Mouse (Mus musculus) subcutaneous adipose tissue, adult 2 months (tissue): ENCODE measurements around the gene Gm9999. TPM values are rescaled to one million over a fixed set of nuclear protein-coding genes. Genes with fewer than 3 reads are reported as not detected.

Experiments used
- polyA plus RNA-seq: library from polyadenylated mRNA; depleted of rRNA; stranded (reverse); fragments of >200 nt; gene quantifications from 2 replicates; pipeline ENCODE4 v1.2.3, GENCODE M21; 2012; ENCODE audit warnings: low replicate concordance; rRNA removed

Gm9999 gene
- not detected in 2 replicates for polyA plus RNA-seq

DNA sequence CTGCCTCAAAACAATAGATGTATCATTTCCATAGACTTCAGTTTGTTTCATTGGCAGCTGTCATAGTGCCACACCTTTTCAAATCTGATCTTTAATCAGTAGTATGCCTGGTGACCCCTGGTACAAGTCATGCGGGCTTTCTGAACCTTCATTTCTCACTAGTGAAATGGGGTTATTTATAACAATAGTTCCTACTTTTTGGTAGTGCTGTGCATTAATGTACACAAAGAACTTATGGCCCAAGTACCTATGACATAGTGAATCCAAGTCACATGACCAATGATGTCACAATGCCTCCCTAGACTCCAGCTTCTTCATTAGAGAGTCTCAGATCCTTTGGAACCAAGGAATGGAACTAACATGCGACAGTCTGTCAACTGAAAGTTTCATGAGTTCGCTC lies at the start of gene Gm9999:
TSS of gene Gm9999 (plus strand) at position 301 of the 400 bp plus-strand sequence.

DNA sequence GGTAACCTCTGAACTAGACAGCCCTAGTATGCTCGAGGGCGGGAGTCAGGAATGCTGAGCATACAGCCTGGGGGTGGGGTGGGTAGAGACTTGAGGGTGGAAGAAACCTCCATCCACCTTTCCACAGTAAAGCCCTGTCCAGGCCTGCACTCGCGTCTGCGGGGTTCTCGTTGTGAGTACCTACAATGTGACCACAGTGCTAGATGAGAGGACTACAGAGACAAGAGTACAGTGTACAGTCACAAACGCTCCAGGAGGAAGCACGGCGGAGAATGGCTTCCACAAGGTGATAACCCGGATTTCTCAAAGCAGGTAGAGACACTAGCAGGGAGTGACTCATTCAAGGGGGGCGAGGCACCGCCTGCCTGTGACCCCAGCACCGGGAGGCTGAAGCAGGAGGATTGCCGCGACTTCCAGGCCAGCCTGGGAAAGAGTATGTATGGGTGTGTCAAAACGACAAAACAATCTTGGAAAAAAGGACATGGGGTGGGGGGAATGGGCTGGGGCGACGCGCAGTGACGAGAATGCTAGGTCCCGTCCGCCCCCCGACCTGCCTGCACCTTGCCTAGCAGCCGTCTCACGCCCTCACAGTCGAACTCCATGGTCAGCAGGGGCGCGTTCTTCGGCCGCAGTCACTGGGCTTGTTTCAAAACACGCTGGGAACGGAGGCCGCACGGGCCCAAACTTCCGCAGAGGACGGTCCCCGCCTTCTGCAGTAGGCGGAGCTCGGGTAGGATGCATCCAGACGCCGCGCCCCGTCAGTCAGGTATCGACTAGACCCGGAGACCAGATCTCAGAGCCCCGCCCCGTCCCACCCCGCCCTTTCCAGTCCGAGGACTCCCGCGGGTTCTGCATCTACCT lies 25.3 kb upstream of the Gm9999 start, which contains the start of gene Uevld:
TSS of gene Uevld (minus strand) at position 697 of the 861 bp plus-strand sequence.

DNA sequence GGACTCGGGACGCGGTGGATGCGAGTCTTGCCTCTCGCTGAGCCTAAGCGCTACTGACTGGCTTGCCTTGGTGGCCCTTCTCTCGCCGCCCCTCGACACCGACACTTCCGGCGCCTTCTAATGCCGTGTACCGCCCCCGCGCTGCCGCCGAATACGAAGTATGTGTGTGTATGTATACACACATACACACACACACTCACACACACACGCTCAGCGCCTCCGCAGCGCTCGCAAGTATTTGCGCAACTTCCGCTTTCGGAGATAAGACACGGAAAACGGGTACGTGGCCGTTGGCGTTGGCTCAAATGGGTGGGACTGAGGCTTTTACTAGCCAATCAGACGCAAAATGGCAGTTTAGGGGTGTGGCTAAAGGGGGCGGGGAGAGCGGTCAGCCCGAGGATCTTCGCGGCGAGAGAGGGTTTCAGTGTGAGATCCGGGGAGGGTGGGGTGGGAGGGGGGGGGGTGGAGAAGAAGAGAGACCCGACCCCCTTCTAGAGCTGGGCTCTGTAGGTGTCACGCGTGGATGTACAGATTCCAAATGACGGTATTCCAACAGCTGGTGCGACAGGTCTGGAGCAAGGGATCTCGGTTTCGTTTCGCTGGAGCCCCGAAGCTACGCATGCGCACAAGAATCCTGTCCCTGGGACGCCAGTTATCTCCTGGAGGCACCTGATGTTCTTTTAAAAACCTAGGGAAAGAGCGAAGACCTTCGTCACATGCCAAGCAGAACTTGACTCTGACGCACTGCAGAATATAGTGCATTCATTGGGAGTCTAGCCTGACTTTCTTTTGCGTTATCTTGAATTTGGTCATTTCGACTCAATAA lies 25.0 kb downstream of the Gm9999 start, which contains the start of gene Spty2d1:
TSS of gene Spty2d1 (minus strand) at position 244 of the 826 bp plus-strand sequence.

Other genes with a start within 250 kb of the Gm9999 start
- gene Saa1, start 240.6 kb upstream of the Gm9999 start, polyA plus RNA-seq, result 0.30 TPM in 1 of 2 replicates, not detected in the other
- not detected in 2 replicates for gene Saa2, start 231.8 kb upstream of the Gm9999 start, polyA plus RNA-seq
- 21.1 and 23.9 TPM in 2 replicates for gene Hps5, start 187.5 kb upstream of the Gm9999 start, polyA plus RNA-seq
- 10.5 and 11.9 TPM in 2 replicates for gene Gtf2h1, start 187.5 kb upstream of the Gm9999 start, polyA plus RNA-seq
- 992 and 1,501 TPM in 2 replicates for gene Ldha, start 142.1 kb upstream of the Gm9999 start, polyA plus RNA-seq
- gene Ldhc, start 122.4 kb upstream of the Gm9999 start, polyA plus RNA-seq, result not detected in 2 replicates
- gene Tsg101, start 63.6 kb upstream of the Gm9999 start, polyA plus RNA-seq, result 84.0 and 109 TPM in 2 replicates
- gene Uevld, start 25.1 kb upstream of the Gm9999 start, polyA plus RNA-seq, result 6.0 TPM in 2 replicates
- gene Spty2d1, start 24.8 kb downstream of the Gm9999 start, polyA plus RNA-seq, result 4.2 and 9.4 TPM in 2 replicates
- 50.1 and 76.4 TPM in 2 replicates for gene Tmem86a, start 67.0 kb downstream of the Gm9999 start, polyA plus RNA-seq
- gene Ptpn5, start 150.1 kb downstream of the Gm9999 start, polyA plus RNA-seq, result 0.57 and 28.5 TPM in 2 replicates
- not detected in 2 replicates for gene Mrgpra6, start 221.3 kb downstream of the Gm9999 start, polyA plus RNA-seq